Mouse (Mus musculus): ENCODE results near the gene Smox.

GRCm38 (mm10) chr2:131531271-131531670 lies 40.0 kb downstream of the Smox start:
- TF ChIP-seq CTCF (IDR thresholded peaks at IDR 0.05 in 2 of 3, conservative IDR thresholded peaks at IDR 0.05 in 1 of 3; ENCODE audit: control insufficient read depth in 1 of 3, insufficient read depth in 1 of 3, low read depth in 2 of 3, low read length in 3 of 3, poor library complexity in 1 of 3, severe bottlenecking in 1 of 3) = no peak
- TF ChIP-seq POLR2AphosphoS5 (IDR thresholded peaks at IDR 0.05; ENCODE audit: borderline replicate concordance, low read depth, low read length) = no peak
- TF ChIP-seq TBP (IDR thresholded peaks at IDR 0.05; ENCODE audit: low read depth, low read length) = no peak
- no peak for TF ChIP-seq TAL1 (IDR thresholded peaks at IDR 0.05; ENCODE audit: low read length)
